Mouse (Mus musculus) right cerebral cortex, adult 18-20 months (tissue): ENCODE measurements at regions not wholly inside any gene's neighbourhood (a gene's known extent, or its start where the extent isn't known, plus 50 kb on each side); places are given as distances from the start of the nearest gene placed in this dataset.
A peak's percentile ranks its signal among the peaks of the same experiment; 100 is the strongest.
"Not testable (repeated sequence)": the region's sequence is repeated elsewhere in the genome, so short reads cannot be mapped to it uniquely, and the experiment has no call there.

Source experiments
- DNase-seq: peaks from one replicate; pipeline ENCODE4 v3.0.0; 2022; ENCODE audit warnings: mixed read lengths

DNA sequence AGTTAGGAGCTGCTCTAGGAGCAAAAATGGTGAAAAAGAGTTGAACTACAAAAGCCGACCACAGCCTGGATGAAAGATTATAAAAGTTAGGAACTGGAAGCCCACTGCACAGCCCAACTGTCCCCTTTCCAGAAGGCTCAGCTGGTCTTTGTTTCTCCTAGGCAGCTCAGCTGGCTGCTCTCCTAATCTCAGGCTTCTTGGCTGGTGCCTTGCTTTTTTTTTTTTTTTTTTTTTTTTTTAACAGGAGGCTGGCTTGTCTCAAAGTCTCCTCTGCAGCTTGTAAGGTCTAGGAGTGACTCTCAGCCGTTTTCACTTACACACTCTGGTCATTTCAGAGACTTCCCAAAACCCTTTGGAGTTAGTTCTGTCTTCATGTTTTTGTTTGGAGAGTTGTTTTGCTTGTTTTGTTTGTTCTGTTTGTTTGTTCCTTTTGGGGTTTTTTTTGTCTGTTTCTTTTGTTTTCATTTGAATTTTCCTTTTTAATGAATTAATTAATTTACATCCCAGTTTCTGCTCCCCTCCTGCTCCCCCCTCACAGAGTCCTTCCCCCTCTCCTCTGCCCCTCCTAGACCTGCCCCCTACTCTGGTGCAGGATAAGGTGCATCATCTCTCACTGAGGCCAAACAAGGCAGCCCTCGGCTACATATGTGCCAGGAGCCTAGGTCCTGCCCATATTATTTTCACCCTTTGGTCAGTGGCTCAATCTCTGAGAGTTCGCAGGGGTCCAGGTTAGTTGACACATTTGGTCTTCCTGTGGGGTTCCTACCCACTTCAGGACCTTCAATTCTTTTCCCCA, 225.6 kb upstream of the Gm11146 start:
- no peak for DNase-seq

DNA sequence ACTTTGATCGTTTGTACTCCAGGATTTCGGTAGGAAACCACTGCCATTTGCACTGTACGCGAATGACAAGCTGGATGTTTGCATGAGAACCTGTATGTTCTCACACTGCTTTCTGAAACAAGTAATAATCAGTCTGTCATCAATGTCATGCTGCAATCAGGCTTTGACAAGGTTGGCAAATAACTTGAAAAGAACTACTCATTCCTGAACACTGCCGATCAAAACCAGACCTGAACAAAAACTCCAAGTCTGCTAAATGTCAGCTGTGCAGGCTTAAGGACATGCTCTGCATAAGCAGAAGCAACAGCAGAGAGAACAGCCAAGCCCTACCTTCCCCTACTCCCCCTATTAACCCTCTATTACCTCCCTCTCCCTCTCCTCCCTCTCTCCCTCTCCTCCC, 197.8 kb upstream of the Gm11146 start:
- DNase-seq: no peak

DNA sequence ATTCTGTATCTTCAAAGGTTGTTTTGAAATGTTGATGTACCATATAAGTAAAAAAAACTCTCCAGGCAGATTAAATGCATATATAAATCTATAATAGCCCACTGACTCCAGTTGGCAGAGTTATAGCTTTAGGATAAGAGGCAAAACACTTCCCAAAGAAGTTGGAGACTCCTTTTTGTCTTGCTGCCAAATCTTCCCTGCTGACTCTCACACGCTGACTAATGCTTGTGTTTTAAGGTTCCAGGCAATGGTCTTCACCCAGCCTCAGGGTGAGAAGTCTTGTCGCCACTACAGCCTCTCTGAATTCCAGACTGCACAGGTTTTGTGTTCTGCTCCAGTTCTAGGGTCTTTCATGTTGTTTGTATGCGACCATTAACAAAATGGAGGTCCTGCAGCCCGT, 195.0 kb upstream of the Gm11146 start:
- no peak for DNase-seq

DNA sequence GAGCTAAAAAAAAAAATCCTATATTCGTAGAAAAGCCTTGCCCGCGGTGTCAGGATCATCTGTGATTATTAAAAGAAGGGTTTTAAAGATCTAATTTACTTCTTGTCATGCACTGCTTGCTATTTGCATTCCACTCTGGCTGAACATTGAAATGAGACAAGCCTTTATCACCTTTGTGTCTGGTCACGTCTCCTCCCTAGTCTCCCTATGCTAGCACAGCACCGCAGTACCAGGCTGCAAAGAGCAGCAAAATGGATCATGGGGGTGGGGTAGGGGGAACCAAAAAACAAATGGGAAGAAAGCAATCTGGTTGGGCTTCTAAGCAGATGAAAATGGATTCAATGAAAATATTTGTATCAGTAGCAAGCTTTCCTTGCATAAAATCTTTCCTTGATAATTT, 187.8 kb upstream of the Gm11146 start:
- no peak for DNase-seq

DNA sequence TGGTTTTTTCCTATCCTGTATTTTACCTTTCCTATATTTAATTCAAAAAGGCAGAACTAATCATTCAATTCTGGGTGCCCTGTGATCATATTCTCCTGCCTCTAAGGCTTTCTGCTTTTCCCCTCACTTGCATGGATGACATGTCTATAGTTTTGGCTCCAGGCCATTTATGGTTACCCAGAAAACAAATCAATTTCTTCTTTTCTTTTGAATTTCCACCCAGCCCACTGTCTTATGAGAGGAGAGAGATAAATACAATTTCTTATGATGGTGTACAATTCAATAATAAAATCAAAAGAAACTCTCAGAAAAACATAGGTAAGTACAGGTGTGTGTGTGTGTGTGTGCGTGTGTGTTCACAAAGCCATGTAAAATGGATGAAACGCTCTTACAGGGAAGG, 187.3 kb upstream of the Gm11146 start:
- no peak for DNase-seq

DNA sequence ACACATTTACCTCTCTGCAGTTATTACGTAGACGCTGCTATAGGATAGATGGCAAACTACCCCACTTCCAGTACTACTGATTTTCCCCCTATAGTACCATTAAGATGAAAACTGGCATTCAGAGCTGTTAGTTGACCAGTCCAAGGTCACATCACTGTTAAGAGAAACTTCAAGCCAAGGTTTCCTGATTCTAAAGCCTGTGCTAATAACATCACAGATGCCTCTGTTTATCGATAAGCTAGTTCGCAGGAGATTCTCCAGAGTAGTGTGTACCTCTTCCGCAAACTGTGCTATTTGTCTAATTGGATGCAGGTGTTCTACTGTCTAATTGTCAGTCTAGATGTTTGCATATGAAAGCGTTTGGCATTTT, 186.9 kb upstream of the Gm11146 start:
- no peak for DNase-seq

DNA sequence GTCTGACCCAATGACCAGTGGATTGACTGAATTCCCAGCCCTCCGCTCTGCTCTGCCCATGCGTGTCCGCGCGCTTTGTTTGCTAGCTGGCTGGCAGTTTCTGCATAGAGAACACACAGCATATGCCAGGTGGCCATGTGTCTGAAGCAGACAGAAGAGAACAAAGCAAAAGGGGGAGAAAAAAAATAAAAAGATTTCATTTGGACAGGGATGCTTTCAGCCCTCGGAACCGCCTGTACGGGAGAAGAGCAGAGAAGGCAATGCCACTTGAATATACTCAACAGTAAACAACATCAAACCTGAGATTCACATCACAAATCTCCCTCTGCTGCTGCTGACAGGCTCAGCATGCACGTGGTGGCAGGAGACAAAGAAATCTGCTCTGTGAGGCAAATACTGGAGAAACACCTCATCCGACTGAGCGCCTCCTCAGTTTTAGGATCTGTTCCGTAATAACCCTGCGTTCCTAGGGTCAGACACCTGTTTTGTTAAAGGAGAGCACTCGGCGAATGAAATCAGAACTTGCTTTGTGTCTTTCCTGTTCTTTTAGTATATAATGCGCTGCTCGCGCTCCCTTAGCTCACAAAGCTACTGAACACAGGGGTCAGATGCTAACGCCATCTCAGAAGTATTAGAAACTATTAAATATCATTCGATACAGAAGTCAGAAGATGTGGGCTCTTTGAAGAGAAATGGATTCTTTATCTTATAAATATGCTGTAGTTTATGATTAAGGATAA, 186.3 kb upstream of the Gm11146 start:
- peak; percentile 44 for DNase-seq

DNA sequence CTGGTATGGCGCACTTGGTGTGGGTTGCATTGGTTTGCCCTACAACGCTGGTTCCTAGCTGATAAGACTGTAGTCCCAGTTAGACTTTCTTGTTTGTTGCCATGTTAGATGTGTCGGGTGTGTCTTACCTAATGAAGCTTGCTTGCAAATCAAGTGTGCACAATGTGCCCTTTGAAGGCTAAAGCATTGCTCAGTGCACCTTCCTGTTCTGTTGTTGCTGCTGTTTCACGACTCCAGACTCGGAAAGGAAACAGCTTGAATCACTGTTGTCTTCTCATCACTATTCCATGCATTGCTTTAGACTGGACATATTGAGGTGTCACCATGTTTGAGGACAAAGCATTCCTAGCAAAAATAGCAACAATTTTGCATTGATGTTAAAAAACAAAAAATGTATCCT, 185.1 kb upstream of the Gm11146 start:
- no peak for DNase-seq

DNA sequence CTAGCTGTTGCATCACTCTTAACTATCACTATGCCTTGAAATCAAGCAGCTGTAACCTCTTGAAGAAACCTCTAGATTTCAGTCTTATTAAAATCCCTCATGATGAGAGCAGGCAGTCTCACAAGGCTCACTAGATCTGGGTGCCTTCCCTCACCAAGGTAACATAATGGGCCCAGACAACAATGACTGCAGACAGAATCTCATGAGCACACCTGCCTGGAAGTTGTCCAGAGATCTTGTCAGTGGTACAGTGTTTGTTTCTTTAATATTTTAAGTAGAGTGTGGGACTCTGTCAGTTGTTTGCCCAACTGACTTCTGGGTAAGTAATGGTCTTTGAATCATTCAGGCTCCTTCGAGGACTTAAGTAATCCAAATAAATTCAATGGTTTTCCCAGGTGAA, 177.1 kb upstream of the Gm11146 start:
- DNase-seq: no peak

DNA sequence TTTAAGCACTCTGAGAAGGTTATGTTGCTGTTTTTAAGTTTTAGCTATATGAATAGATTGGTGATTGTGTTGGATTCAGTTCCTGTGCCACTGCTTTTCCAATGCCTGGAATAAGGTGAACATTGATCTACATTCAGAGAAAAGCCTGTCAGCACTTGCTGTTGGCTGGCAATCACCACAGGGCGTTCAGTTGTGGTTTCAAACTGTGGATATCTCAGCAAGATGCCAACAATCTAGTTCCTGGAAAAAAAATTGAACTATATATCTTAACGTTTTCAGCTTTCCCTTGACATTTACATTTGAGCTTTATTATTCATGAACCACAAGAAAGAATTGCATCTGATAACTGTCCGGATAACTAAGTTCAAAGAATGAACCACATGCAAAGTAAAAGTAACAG, 170.2 kb upstream of the Gm11146 start:
- no peak for DNase-seq

DNA sequence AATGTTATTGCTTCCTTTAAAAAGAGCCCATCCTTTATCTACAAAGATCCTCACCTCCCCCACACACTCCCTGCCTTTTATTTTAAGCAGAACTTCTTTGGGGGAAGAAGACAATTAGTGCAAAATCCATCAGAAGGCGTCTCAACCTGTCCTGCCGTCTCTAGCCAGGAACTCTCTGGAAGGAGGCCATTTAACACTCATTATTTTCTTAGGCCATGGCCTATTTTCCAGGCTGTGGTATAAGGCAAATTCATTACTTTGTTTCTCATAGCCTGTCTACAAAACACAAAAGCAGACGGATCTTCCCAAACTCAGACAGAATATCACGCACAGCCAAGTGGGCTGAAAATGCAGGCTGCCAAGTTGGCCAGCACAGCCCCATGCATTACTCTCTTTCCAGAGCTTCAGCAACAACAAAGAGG, 159.0 kb upstream of the Gm11146 start:
- peak; percentile 8 for DNase-seq

DNA sequence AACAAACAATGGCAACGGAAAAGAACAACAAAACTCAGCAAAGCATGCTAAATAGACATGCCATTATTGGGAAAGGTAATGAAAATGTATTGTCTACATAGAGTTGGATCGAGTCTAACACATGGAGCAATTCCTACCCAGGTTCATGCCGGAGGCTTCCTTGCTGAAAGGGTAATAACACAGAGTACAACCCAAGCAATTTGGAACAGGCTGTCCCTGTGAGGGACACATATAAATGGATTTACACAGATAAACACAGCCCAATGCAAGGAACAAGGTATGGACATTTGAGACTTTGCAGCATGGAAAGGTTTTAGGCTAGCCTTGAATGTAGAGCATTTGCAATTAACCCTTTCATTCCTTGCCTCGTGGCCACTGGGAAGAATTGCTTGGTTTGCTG, 158.6 kb upstream of the Gm11146 start:
- DNase-seq: no peak

DNA sequence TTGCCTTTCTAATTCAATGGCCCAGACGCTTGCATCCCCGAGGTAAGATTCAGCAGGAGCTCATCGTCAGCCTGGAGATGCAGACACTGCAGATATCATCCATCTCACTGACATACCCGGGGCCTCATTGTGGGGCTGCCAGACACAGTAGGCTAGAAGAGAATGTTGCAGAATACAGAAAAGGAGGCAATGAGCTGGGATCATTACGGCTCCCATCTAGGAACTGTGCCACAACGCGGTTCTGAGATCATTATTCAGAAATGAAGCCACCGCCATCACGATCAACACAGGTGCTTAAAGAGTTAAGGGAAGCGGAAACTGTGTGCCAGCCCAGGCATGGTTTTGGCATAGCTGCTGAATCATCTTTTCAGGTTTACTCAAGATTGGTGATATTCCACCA, 158.1 kb upstream of the Gm11146 start:
- peak; percentile 15 for DNase-seq

DNA sequence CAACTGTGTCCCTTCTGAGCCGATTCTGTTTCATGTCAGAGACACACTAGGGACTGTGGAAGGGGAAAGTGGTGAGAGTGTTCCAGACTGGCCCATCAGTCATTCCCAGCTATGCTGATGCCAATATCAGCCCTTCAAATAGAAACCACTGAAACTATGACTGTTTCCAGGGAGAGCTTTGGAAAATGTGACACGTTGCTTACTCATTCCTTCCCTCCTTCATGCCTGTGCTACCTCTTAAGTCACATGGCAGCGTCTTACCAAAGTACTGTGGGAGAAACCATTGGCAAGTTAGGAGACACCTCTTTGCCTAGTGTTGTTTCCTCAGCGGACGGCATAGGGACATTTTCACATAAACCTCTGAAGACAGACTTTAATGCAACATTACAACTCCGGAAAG, 153.0 kb upstream of the Gm11146 start:
- no peak for DNase-seq

DNA sequence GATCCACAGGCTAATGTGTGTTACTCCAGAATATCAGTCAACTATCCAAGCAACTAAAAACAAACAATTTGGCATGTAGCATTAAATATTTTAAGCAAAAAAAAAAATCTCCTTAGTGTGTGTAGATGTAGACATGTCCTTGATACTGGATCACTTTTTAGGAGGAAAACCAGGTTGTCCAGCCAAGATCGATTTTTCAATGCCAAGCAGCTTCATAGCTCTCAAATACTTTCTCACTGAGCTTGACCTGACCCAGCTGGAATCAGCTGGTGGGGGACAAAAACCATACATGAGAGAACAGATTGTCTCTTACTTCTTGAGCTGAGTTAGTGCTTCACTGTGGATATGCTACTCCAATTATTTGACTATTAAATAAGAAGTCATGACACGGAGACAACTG, 147.6 kb upstream of the Gm11146 start:
- DNase-seq: no peak

DNA sequence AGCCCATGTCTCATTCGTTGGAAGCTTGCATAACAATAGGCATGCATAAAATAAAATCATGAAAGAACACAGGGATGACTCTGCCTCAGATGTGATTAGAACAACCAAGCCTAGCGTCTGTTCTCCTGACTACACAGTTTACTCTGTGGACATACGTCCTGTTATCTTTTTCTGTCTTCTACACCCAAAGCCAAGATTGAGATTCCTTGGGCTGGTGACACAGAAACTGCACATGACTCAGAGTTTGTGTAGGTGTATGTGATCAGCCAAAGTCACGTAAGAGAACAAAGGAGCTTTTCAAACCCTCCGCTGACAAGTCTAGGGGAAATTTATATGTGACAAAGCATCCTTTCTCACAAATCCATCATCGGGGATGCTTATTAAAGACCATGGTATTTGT, 141.9 kb upstream of the Gm11146 start:
- peak; percentile 37 for DNase-seq

DNA sequence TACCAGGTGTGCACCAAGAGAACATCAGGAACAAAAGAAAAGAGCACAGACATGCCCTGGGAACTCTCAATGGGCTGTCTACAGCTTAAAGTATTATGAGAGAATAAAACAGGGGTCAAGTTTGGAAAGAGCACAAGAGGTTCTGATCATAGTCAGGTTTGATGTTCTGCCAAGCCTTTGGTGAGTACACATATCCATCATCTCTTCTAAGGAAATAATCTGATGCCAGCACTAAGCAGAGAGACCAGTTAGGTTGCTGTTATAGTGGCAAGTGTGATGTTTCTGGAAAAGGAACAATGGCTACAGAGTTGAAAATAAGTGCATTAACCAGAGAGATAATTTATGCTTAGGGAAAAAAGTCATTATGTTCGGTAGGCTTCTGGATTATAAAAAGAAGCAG, 136.9 kb upstream of the Gm11146 start:
- DNase-seq: no peak

DNA sequence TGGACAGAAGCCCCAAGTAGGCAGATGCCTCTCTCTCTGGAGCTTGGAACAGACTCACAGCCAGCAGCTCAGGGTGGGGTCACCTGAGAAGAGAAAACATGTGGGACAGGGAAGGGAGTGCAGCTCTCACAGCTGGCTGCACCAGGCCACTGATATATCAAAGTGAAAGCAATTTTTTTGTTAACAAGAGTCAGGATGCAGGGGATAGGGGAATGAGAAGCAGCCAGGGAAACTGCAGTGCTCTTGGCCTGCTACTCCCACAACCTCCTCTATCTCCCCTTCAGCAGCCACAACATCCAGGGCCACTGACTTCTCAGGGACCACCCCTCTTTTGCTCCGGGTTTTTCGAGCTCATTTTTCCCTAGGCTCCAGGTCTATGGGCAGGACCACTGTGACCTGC, 117.5 kb upstream of the Gm11146 start:
- no peak for DNase-seq

DNA sequence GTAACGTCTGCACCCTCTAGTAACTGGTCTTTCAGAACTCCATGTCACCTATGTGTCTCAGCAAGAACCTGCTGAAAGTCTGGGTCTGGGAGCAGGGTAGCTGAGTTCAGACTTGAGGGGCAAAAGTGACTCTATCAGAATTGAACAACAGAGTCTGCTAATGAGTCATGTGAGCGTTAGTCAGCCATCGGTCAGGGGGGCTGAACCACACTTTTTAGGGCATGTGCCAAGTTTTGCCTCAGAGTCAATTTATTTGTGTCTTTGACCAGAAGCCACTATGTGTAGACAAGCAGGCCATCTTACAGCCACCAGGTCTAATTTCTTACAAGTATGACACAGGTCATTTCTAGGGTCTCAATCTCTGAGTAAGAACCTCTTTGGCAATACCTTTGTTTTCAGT, 115.9 kb upstream of the Gm11146 start:
- DNase-seq: not testable (repeated sequence)

DNA sequence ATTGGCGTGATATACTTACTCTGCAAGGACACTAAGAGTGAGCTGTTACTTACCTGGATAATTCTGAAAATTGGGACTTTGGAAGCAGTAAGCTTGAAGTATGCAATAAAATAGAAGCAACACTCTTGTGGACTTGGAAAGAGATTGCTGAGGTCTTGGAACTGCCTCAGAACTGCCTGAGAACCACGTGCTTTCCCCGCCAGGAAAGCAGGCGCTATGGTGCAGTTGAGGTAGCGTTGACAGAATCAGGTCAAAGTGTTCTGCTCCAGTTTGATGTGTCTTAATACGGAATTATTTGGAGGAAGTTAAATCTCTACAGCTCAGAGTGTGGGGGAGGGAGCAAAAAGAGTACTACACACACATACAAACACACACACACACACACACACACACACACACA, 102.8 kb upstream of the Gm11146 start:
- peak; percentile 47 for DNase-seq

DNA sequence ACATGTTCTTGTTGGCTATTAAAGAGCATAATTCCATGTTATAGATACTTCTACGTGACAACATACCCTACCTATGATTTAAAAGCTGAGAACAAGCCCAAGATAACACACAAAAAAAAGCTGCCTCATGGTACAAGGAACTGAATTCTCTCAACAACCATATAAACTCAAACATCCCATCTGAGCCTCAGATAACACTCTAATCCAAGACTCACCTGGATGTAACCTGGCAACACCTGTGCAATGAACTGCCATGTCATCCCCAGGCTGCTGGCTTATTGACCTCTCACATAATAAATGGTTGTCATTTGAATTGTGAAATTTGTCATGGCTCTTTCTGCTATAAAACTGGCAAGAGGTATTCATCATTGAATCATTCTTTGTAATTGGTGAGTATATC, 93.5 kb upstream of the Gm11146 start:
- DNase-seq: no peak

DNA sequence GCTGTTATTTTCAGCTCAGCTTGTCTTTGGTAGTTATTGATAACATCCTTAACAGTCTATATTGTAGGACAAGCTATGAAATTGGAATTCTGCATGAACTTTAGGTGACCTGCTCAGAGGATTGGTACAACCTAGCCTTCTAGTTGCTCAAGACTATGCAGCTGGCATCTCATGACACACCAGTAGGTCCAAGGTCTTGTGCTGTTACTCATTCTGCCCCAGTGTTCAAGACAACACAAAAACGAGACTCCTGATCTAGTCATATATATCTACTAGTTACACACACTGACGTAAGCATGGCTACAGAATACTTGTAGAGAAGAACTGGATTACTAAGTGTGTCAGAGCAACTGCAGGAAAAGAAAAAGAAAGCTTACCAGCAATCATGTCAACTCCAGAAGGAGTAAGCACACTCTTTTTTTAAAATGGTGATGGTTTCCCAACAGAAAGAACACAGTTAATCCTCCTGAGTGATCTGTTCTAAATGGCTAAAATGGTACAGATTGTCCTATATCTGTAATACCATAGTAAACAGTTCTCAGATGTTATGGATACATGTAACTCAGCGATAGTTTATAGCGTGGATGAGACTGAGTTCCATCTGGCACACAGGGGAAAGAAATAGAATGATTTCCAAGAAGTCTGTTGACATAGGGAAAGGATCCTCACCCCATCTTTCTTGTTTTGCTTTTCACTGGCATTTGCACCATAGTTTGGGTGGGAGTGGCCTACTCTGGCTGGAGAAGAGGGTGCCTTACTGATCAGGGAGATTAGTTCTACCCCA, 85.4 kb upstream of the Gm11146 start:
- no peak for DNase-seq

DNA sequence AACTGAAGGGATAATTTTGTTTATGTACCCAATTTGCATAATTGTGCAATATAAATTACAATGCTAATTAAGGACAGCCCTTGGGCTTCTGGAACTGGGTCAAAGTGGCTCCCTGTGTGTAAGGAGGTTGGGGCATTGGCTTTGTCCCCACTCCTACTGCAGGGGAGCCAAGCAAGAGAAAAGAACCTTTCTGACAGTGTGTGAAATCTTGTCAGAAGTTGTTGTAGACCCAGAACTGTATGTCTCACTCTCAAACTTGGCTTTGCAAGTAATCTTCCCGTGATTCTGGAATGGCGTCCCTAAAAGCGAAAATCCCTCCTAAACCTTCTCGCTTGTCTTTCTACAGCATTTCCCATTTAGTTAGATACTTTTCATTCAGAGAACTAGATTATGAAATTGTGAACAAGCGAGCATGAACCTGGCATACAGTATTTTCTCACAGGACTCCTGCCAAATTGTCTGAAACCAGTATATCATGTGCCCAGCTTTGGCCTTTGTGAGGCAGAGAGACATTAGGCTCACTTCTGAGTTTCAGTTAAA, 83.8 kb upstream of the Gm11146 start:
- peak; percentile 21 for DNase-seq

DNA sequence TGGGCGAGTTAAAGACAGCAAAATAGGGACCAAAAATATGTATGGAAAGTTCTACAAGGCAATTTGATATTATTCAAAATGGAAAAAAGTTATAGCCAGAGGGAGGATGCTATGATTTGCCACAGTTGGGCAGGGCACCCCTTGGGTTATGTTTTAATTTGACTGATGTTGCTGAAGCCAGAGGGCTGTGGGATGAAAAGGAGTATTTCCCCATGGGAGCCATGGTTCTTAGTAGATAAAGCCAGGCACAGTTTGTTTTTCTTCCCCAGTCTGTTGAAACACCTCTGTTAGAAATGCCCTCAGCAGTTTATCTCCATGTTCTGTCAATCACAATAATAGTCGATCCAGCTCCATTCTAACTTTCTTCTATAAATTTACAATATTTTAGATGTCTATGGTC, 82.6 kb upstream of the Gm11146 start:
- DNase-seq: no peak
